Comparison of ENCODE assay signal across 18 mouse cellular contexts in the genomic region with DNA sequence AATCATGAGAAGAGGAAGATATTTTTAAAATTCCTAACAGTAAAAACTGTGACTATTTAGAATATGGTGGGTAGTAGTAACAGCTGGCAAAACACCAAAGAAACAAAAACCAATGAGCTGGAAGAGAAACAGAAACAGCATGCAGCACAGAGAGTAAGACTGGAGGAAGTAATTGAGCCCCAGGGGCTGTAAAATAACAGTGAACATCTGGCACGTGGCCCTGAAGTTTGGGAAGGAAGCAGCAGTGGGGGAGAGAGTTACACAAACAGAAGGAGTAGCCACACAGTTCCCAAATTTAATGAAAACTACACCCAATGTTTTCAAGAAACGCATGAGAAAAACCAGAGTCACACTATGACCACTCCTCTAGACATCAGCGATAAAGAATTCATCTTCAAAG. TPM values are rescaled to one million over a fixed set of nuclear protein-coding genes. Genes with fewer than 3 reads are reported as not detected.
DNase-seq lines count a peak whose midpoint lies in the region; ATAC-seq and TF ChIP-seq lines count a peak whose summit lies in the region.
"Had no signal": no experiment of that assay in that cellular context is flagged by ENCODE, and none has a peak within 500 bp of the region (broad histone marks: within the 10 kb centered on the region; RNA-seq: fewer than 3 reads in every experiment).

No protein-coding gene starts in this region.

- no peak for TF ChIP-seq CTCF in heart, postnatal 0 days (IDR thresholded peaks at IDR 0.05; ENCODE audit: low read depth)
- no peak for TF ChIP-seq CTCF in midbrain, postnatal 0 days (IDR thresholded peaks at IDR 0.05)

- no peak overlapping the region for H3K9ac ChIP-seq in heart, postnatal 0 days (replicated peaks; ENCODE audit: low read depth, low read length)
- no peak overlapping the region for H3K9ac ChIP-seq in heart, embryonic 11.5 days (ENCODE audit: low read depth, low read length)
- no peak overlapping the region for H3K9ac ChIP-seq in midbrain, postnatal 0 days (replicated peaks; ENCODE audit: low read length, poor library complexity, severe bottlenecking)
- no peak overlapping the region for H3K9ac ChIP-seq in midbrain, embryonic 14.5 days (replicated peaks; ENCODE audit: low read length)
- H3K9ac ChIP-seq in embryonic facial prominence, embryonic 14.5 days (ENCODE audit: low read depth, low read length): no peak overlapping the region
- no peak overlapping the region for H3K9ac ChIP-seq in intestine, embryonic 16.5 days (ENCODE audit: low read depth, low read length)
- H3K9ac ChIP-seq: liver, embryonic 15.5 days; midbrain, embryonic 15.5 days had no signal

- H3K9me3 ChIP-seq in heart, postnatal 0 days (replicated peaks; ENCODE audit: control insufficient read depth, low read length): no peaks in the 10 kb centered on the region
- no peaks in the 10 kb centered on the region for H3K9me3 ChIP-seq in heart, embryonic 11.5 days (replicated peaks; ENCODE audit: control insufficient read depth, low read length)
- H3K9me3 ChIP-seq in midbrain, postnatal 0 days (ENCODE audit: low read length): no peaks in the 10 kb centered on the region
- no peaks in the 10 kb centered on the region for H3K9me3 ChIP-seq in midbrain, embryonic 14.5 days (ENCODE audit: control insufficient read depth, low read length)
- H3K9me3 ChIP-seq in embryonic facial prominence, embryonic 14.5 days (ENCODE audit: control insufficient read depth, low read length): no peaks in the 10 kb centered on the region
- H3K9me3 ChIP-seq in intestine, embryonic 16.5 days (ENCODE audit: control insufficient read depth, low read length): no peaks in the 10 kb centered on the region
- H3K9me3 ChIP-seq: liver, embryonic 15.5 days; midbrain, embryonic 15.5 days had no signal

- DNase-seq in heart, postnatal 0 days (ENCODE audit: low spot score): peak; percentile 20
- peak; percentile 17 for DNase-seq in midbrain, postnatal 0 days (ENCODE audit: low spot score)
- DNase-seq in midbrain, embryonic 14.5 days: no peak
- DNase-seq in embryonic facial prominence, embryonic 14.5 days (ENCODE audit: low spot score): peak; percentile 43
- DNase-seq: adrenal gland, adult 2 months; cerebellum, adult 9-11 months; layer of hippocampus, adult 9-11 months; lung, postnatal 4 days; right cerebral cortex, postnatal 14 days; thymus, postnatal 25 days had no signal

- 41% methylated on average over 3 of the region's 3 CpGs for WGBS in heart, postnatal 0 days
- 48% methylated on average over 3 of the region's 3 CpGs for WGBS in heart, embryonic 11.5 days (ENCODE audit: insufficient replicate concordance)
- 56% methylated on average over 3 of the region's 3 CpGs for WGBS in midbrain, postnatal 0 days
- WGBS in midbrain, embryonic 14.5 days: 69% methylated on average over 3 of the region's 3 CpGs
- 29% methylated on average over 3 of the region's 3 CpGs for WGBS in embryonic facial prominence, embryonic 14.5 days
- 42% methylated on average over 3 of the region's 3 CpGs for WGBS in intestine, embryonic 16.5 days

- no peak for TF ChIP-seq EP300 in heart, postnatal 0 days (IDR thresholded peaks at IDR 0.05; ENCODE audit: low read depth)

- no peak for ATAC-seq in heart, postnatal 0 days (ENCODE audit: insufficient read depth, low read depth)
- no peak for ATAC-seq in heart, embryonic 11.5 days (replicated peaks; ENCODE audit: insufficient number of reproducible peaks, low FRiP score, low TSS enrichment)
- no peak for ATAC-seq in midbrain, postnatal 0 days (ENCODE audit: low FRiP score)
- no peak for ATAC-seq in midbrain, embryonic 14.5 days (ENCODE audit: low FRiP score, low TSS enrichment)
- ATAC-seq in embryonic facial prominence, embryonic 14.5 days (ENCODE audit: low read depth): peak; percentile 44; the same call in 1 of the 2 replicates
- no peak for ATAC-seq in monocyte, adult 5-6 weeks (replicated peaks; ENCODE audit: insufficient number of reproducible peaks, low FRiP score, low TSS enrichment, poor library complexity, severe bottlenecking)
- ATAC-seq in intestine, embryonic 16.5 days: no peak
- ATAC-seq: CD4-positive, CD25-positive, alpha-beta regulatory T cell, adult 4 months; midbrain, embryonic 15.5 days; Patski had no signal

- H3K36me3 ChIP-seq in heart, postnatal 0 days (replicated peaks; ENCODE audit: control insufficient read depth, insufficient read depth, low read length): peaks cover 5% of the 10 kb centered on the region; the same call in 1 of the 2 replicates
- H3K36me3 ChIP-seq in heart, embryonic 11.5 days (ENCODE audit: control insufficient read depth, insufficient read depth, low read length): no peaks in the 10 kb centered on the region
- H3K36me3 ChIP-seq in midbrain, postnatal 0 days (ENCODE audit: insufficient read depth, low read length): no peaks in the 10 kb centered on the region
- H3K36me3 ChIP-seq in midbrain, embryonic 14.5 days (ENCODE audit: control insufficient read depth, insufficient read depth, low read length): no peaks in the 10 kb centered on the region
- H3K36me3 ChIP-seq in embryonic facial prominence, embryonic 14.5 days (ENCODE audit: control insufficient read depth, insufficient read depth, low read length): no peaks in the 10 kb centered on the region; the same call in 1 of the 2 replicates
- no peaks in the 10 kb centered on the region for H3K36me3 ChIP-seq in intestine, embryonic 16.5 days (ENCODE audit: control insufficient read depth, insufficient read depth, low read length)
- H3K36me3 ChIP-seq: liver, embryonic 15.5 days; midbrain, embryonic 15.5 days had no signal

- H3K4me1 ChIP-seq in heart, postnatal 0 days (ENCODE audit: control insufficient read depth, insufficient read depth): no peaks in the 10 kb centered on the region
- no peaks in the 10 kb centered on the region for H3K4me1 ChIP-seq in heart, embryonic 11.5 days (ENCODE audit: control insufficient read depth, insufficient read depth, low read length)
- H3K4me1 ChIP-seq in midbrain, postnatal 0 days (ENCODE audit: insufficient read depth, low read length): no peaks in the 10 kb centered on the region
- H3K4me1 ChIP-seq in midbrain, embryonic 14.5 days (ENCODE audit: control insufficient read depth, insufficient read depth, low read length): no peaks in the 10 kb centered on the region
- H3K4me1 ChIP-seq in embryonic facial prominence, embryonic 14.5 days (ENCODE audit: control insufficient read depth, insufficient read depth, low read length): no peaks in the 10 kb centered on the region
- H3K4me1 ChIP-seq in intestine, embryonic 16.5 days (ENCODE audit: control insufficient read depth, insufficient read depth, low read length): no peaks in the 10 kb centered on the region
- H3K4me1 ChIP-seq: liver, embryonic 15.5 days; midbrain, embryonic 15.5 days had no signal

- no peak overlapping the region for H3K27ac ChIP-seq in heart, postnatal 0 days (ENCODE audit: low read depth)
- H3K27ac ChIP-seq in heart, embryonic 11.5 days (ENCODE audit: low read depth, low read length): no peak overlapping the region
- no peak overlapping the region for H3K27ac ChIP-seq in midbrain, postnatal 0 days (ENCODE audit: low read depth, low read length)
- no peak overlapping the region for H3K27ac ChIP-seq in midbrain, embryonic 14.5 days (replicated peaks; ENCODE audit: low read depth, low read length)
- no peak overlapping the region for H3K27ac ChIP-seq in embryonic facial prominence, embryonic 14.5 days (replicated peaks; ENCODE audit: low read depth, low read length)
- no peak overlapping the region for H3K27ac ChIP-seq in intestine, embryonic 16.5 days (ENCODE audit: low read length)
- H3K27ac ChIP-seq: liver, embryonic 15.5 days; midbrain, embryonic 15.5 days had no signal

- no peak overlapping the region for H3K4me3 ChIP-seq in heart, postnatal 0 days (ENCODE audit: low read depth, low read length)
- H3K4me3 ChIP-seq in heart, embryonic 11.5 days (ENCODE audit: low read depth, low read length): no peak overlapping the region
- no peak overlapping the region for H3K4me3 ChIP-seq in midbrain, postnatal 0 days (ENCODE audit: low read depth, low read length)
- H3K4me3 ChIP-seq in midbrain, embryonic 14.5 days (replicated peaks; ENCODE audit: low read depth, low read length): no peak overlapping the region
- no peak overlapping the region for H3K4me3 ChIP-seq in embryonic facial prominence, embryonic 14.5 days (ENCODE audit: low read depth, low read length)
- H3K4me3 ChIP-seq in intestine, embryonic 16.5 days (ENCODE audit: low read length): no peak overlapping the region
- H3K4me3 ChIP-seq: erythroblast, embryonic 14.5 days; liver, embryonic 15.5 days; midbrain, embryonic 15.5 days had no signal

- no peak overlapping the region for H3K4me2 ChIP-seq in heart, postnatal 0 days (ENCODE audit: low read depth, low read length)
- no peak overlapping the region for H3K4me2 ChIP-seq in heart, embryonic 11.5 days
- H3K4me2 ChIP-seq in midbrain, postnatal 0 days (ENCODE audit: low read depth, low read length, poor library complexity, severe bottlenecking): no peak overlapping the region
- no peak overlapping the region for H3K4me2 ChIP-seq in midbrain, embryonic 14.5 days (ENCODE audit: low read length)
- H3K4me2 ChIP-seq in embryonic facial prominence, embryonic 14.5 days (ENCODE audit: low read depth, low read length): no peak overlapping the region
- no peak overlapping the region for H3K4me2 ChIP-seq in intestine, embryonic 16.5 days (ENCODE audit: low read depth, low read length)
- H3K4me2 ChIP-seq: liver, embryonic 15.5 days; midbrain, embryonic 15.5 days had no signal

- H3K27me3 ChIP-seq in heart, postnatal 0 days (ENCODE audit: control insufficient read depth, insufficient read depth, low read length): no peaks in the 10 kb centered on the region
- no peaks in the 10 kb centered on the region for H3K27me3 ChIP-seq in heart, embryonic 11.5 days (ENCODE audit: control insufficient read depth, insufficient read depth, low read length)
- H3K27me3 ChIP-seq in midbrain, postnatal 0 days (ENCODE audit: insufficient read depth, low read length): no peaks in the 10 kb centered on the region
- H3K27me3 ChIP-seq in midbrain, embryonic 14.5 days (ENCODE audit: control insufficient read depth, insufficient read depth, low read length): no peaks in the 10 kb centered on the region
- H3K27me3 ChIP-seq in embryonic facial prominence, embryonic 14.5 days (replicated peaks; ENCODE audit: control insufficient read depth, insufficient read depth, low read length): no peaks in the 10 kb centered on the region
- H3K27me3 ChIP-seq in intestine, embryonic 16.5 days (replicated peaks; ENCODE audit: control insufficient read depth, insufficient read depth, low read length): no peaks in the 10 kb centered on the region
- H3K27me3 ChIP-seq: liver, embryonic 15.5 days; midbrain, embryonic 15.5 days; Patski had no signal

RNA-seq across cellular contexts. Expression of gene Sned1, which starts 31.6 kb away (rescaled TPM):
- total RNA-seq in heart, postnatal 0 days (2014; rRNA removed; ENCODE audit: low replicate concordance): 7.1 and 43.7 TPM in 2 replicates
- 3.0 and 3.9 TPM in 2 replicates for polyA plus RNA-seq in heart, postnatal 0 days (2015; fragmentation: Nextera tagmentation; extraction: Ambion mirVana)
- 3.0 and 3.4 TPM in 2 replicates for polyA plus RNA-seq in heart, embryonic 11.5 days (2014; fragmentation: Nextera tagmentation; extraction: Ambion mirVana)
- total RNA-seq in midbrain, postnatal 0 days (2014; rRNA removed): 19.9 and 24.4 TPM in 2 replicates
- polyA plus RNA-seq in midbrain, postnatal 0 days (2015; fragmentation: Nextera tagmentation; extraction: Ambion mirVana): 4.7 and 5.1 TPM in 2 replicates
- polyA plus RNA-seq in midbrain, embryonic 14.5 days (2014; fragmentation: Nextera tagmentation; extraction: Ambion mirVana): 3.0 and 7.2 TPM in 2 replicates
- 16.7 and 17.1 TPM in 2 replicates for polyA plus RNA-seq in embryonic facial prominence, embryonic 14.5 days (2014; fragmentation: Nextera tagmentation; extraction: Ambion mirVana)
- 0.19 to 1.5 TPM (median 0.19 TPM) in 3 replicates for total RNA-seq in monocyte, adult 5-6 weeks (2017)
- 2.3 and 2.6 TPM in 2 replicates for polyA plus RNA-seq in intestine, embryonic 16.5 days (2015; fragmentation: Nextera tagmentation; extraction: Ambion mirVana)
- polyA plus RNA-seq: erythroblast, embryonic 14.5 days had no signal

RNA-seq across cellular contexts. Expression of gene Mterf4, which starts 38.5 kb away (rescaled TPM):
- total RNA-seq in heart, postnatal 0 days (2014; rRNA removed; ENCODE audit: low replicate concordance): 17.4 and 25.9 TPM in 2 replicates
- polyA plus RNA-seq in heart, postnatal 0 days (2015; fragmentation: Nextera tagmentation; extraction: Ambion mirVana): 17.8 and 20.9 TPM in 2 replicates
- 22.2 and 23.7 TPM in 2 replicates for polyA plus RNA-seq in heart, embryonic 11.5 days (2014; fragmentation: Nextera tagmentation; extraction: Ambion mirVana)
- 32.4 and 35.4 TPM in 2 replicates for total RNA-seq in midbrain, postnatal 0 days (2014; rRNA removed)
- polyA plus RNA-seq in midbrain, postnatal 0 days (2015; fragmentation: Nextera tagmentation; extraction: Ambion mirVana): 23.9 and 25.0 TPM in 2 replicates
- polyA plus RNA-seq in midbrain, embryonic 14.5 days (2014; fragmentation: Nextera tagmentation; extraction: Ambion mirVana): 27.7 and 30.0 TPM in 2 replicates
- polyA plus RNA-seq in embryonic facial prominence, embryonic 14.5 days (2014; fragmentation: Nextera tagmentation; extraction: Ambion mirVana): 21.4 and 22.5 TPM in 2 replicates
- 15.1 to 25.4 TPM (median 18.8 TPM) in 3 replicates for total RNA-seq in monocyte, adult 5-6 weeks (2017)
- 23.8 and 26.6 TPM in 2 replicates for polyA plus RNA-seq in intestine, embryonic 16.5 days (2015; fragmentation: Nextera tagmentation; extraction: Ambion mirVana)
